Mouse (Mus musculus) liver, postnatal 0 days (tissue): ENCODE measurements at regions not wholly inside any gene's neighbourhood (a gene's known extent, or its start where the extent isn't known, plus 50 kb on each side); places are given as distances from the start of the nearest gene placed in this dataset.

Experiments
- CTCF ChIP-seq: sonication (generic); IDR thresholded peaks from 2 replicates; pipeline ENCODE4 v1.5.1; 2016; ENCODE audit warnings: antibody characterized with exemption, low read depth
- EP300 ChIP-seq: IDR thresholded peaks from 2 replicates; pipeline ENCODE4 v1.6.1; 2016; ENCODE audit warnings: antibody characterized with exemption, low read depth, mild to moderate bottlenecking

- TF ChIP-seq EP300, result no peak
- no peak for TF ChIP-seq CTCF
Measured at GRCm38 (mm10) chr5:99111235-99111634, 74.1 kb upstream of the Prkg2 start.
